ENCODE assay signal across 29 mouse cellular contexts in genomic region chr2:116080961-116081360, GRCm38 (mm10). TPM values are rescaled to one million over a fixed set of nuclear protein-coding genes. Genes with fewer than 3 reads are reported as not detected.
"Had no signal": no experiment of that assay in that cellular context is flagged by ENCODE, and none has a peak within 500 bp of the region (broad histone marks: within the 10 kb centered on the region; RNA-seq: fewer than 3 reads in every experiment).

No protein-coding gene starts in this region.

- DNase-seq: cerebellum, adult 8-10 months; cerebellum, adult 9-10 months; cerebellum, adult 9-11 months; cerebellum, postnatal 10 days; cerebellum, postnatal 14 days; cerebellum, postnatal 25 days; cerebellum, postnatal 36 days; embryo, embryonic 11 days; forebrain, postnatal 0 days; gastrocnemius, adult 2 months; gastrocnemius, postnatal 10 days; gastrocnemius, postnatal 14 days; gastrocnemius, postnatal 25 days; gastrocnemius, postnatal 36 days; heart, adult 18-20 months; heart, adult 2 months had no signal

- H3K9ac ChIP-seq: embryonic facial prominence, embryonic 12.5 days; embryonic facial prominence, embryonic 13.5 days; embryonic facial prominence, embryonic 15.5 days; forebrain, embryonic 12.5 days; forebrain, embryonic 13.5 days; forebrain, embryonic 15.5 days; forebrain, postnatal 0 days had no signal

- H3K27ac ChIP-seq: embryonic facial prominence, embryonic 10.5 days; embryonic facial prominence, embryonic 12.5 days; embryonic facial prominence, embryonic 13.5 days; embryonic facial prominence, embryonic 15.5 days; forebrain, embryonic 10.5 days; forebrain, embryonic 12.5 days; forebrain, embryonic 13.5 days; forebrain, embryonic 15.5 days; gastrocnemius, adult 2 months; heart, adult 2 months had no signal

- H3K4me3 ChIP-seq: embryonic facial prominence, embryonic 10.5 days; embryonic facial prominence, embryonic 12.5 days; embryonic facial prominence, embryonic 13.5 days; embryonic facial prominence, embryonic 15.5 days; erythroblast, embryonic 14.5 days; forebrain, embryonic 10.5 days; forebrain, embryonic 12.5 days; forebrain, embryonic 13.5 days; forebrain, embryonic 15.5 days; gastrocnemius, adult 2 months; heart, adult 2 months had no signal

- H3K36me3 ChIP-seq: embryonic facial prominence, embryonic 10.5 days; embryonic facial prominence, embryonic 12.5 days; embryonic facial prominence, embryonic 13.5 days; embryonic facial prominence, embryonic 15.5 days; forebrain, embryonic 10.5 days; forebrain, embryonic 12.5 days; forebrain, embryonic 15.5 days had no signal

- H3K4me1 ChIP-seq: embryonic facial prominence, embryonic 12.5 days; embryonic facial prominence, embryonic 13.5 days; embryonic facial prominence, embryonic 15.5 days; forebrain, embryonic 13.5 days had no signal

- H3K4me2 ChIP-seq: embryonic facial prominence, embryonic 12.5 days; embryonic facial prominence, embryonic 13.5 days; embryonic facial prominence, embryonic 15.5 days; forebrain, embryonic 12.5 days; forebrain, embryonic 13.5 days; forebrain, embryonic 15.5 days had no signal

- ATAC-seq: forebrain, embryonic 13.5 days; forebrain, embryonic 14.5 days; forebrain, embryonic 15.5 days; forebrain, embryonic 16.5 days; forebrain, postnatal 0 days had no signal

- H3K27me3 ChIP-seq: embryonic facial prominence, embryonic 15.5 days; forebrain, embryonic 15.5 days had no signal

- H3K9me3 ChIP-seq: embryonic facial prominence, embryonic 15.5 days had no signal

RNA-seq across cellular contexts. Expression of gene Meis2, which starts 15.3 kb away (rescaled TPM):
- total RNA-seq: common myeloid progenitor, adult 5-6 weeks; granulocyte monocyte progenitor cell, adult 5-6 weeks had no signal
- polyA plus RNA-seq: erythroblast, embryonic 14.5 days had no signal
